Mouse (Mus musculus) intestine, postnatal 0 days (tissue): Measurements from ENCODE around the gene Actg1. TPM values are rescaled to one million over a fixed set of nuclear protein-coding genes. Genes with fewer than 3 reads are reported as not detected.

ENCODE experiments used
- ATAC-seq: fragments of 200-750 bp; cut with Nextera tagmentation; 2 replicates; pipeline ENCODE4 v1.8.0; 2017; ENCODE audit warnings: mild to moderate bottlenecking, moderate TSS enrichment, moderate library complexity
- H3K27ac ChIP-seq: fragments of 300-500 bp; sonication (generic); 2 replicates; pipeline ENCODE4 v1.5.1; 2014; ENCODE audit warnings: mild to moderate bottlenecking, low read depth, low read length, moderate library complexity
- H3K27me3 ChIP-seq: fragments of 300-500 bp; sonication (generic); replicated peaks from 2 replicates; pipeline ENCODE4 v1.6.1; 2014; ENCODE audit warnings: low read length, mixed read lengths; ENCODE audit not compliant: control insufficient read depth, insufficient read depth
- H3K36me3 ChIP-seq: fragments of 300-500 bp; sonication (generic); 2 replicates; pipeline ENCODE4 v1.6.1; 2014; ENCODE audit warnings: mild to moderate bottlenecking, moderate library complexity; ENCODE audit not compliant: control insufficient read depth, insufficient read depth
- H3K4me1 ChIP-seq: fragments of 300-500 bp; sonication (generic); replicated peaks from 2 replicates; pipeline ENCODE4 v1.6.1; 2014; ENCODE audit warnings: antibody characterized with exemption, low read length, mixed read lengths; ENCODE audit not compliant: control insufficient read depth, insufficient read depth
- H3K4me2 ChIP-seq: fragments of 300-500 bp; sonication (generic); replicated peaks from 2 replicates; pipeline ENCODE4 v1.6.1; 2014; ENCODE audit warnings: low read depth, mild to moderate bottlenecking, moderate library complexity
- H3K4me3 ChIP-seq: fragments of 300-500 bp; sonication (generic); 2 replicates; pipeline ENCODE4 v1.5.1; 2014; ENCODE audit warnings: low read depth, low read length
- H3K9ac ChIP-seq: fragments of 300-500 bp; sonication (generic); 2 replicates; pipeline ENCODE4 v1.6.1; 2014; ENCODE audit warnings: mild to moderate bottlenecking, low read depth, low read length
- H3K9me3 ChIP-seq: fragments of 300-500 bp; sonication (generic); 2 replicates; pipeline ENCODE4 v1.6.1; 2016; ENCODE audit warnings: mixed run types; ENCODE audit not compliant: control insufficient read depth
- CTCF ChIP-seq: sonication (generic); IDR thresholded peaks from 2 replicates; pipeline ENCODE4 v1.5.1; 2016; ENCODE audit warnings: low read depth, mild to moderate bottlenecking, control low read depth, antibody characterized with exemption, moderate library complexity
- WGBS: fragments of 180-500 bp; shearing (Covaris S2); extraction: QIAGEN DNeasy Blood & Tissue Kit; methylation state at CpG from one replicate; pipeline ENCODE4 v1.1.7; 2014; 5-methylcytosine and 5-hydroxymethylcytosine counted together
- polyA plus RNA-seq: library from polyadenylated mRNA; unstranded; fragments of >200 nt; fragmentation: Nextera tagmentation; extraction: Ambion mirVana; gene quantifications from 2 replicates; pipeline ENCODE4 v1.2.1, GENCODE M21; 2015

Actg1 gene
- polyA plus RNA-seq, 1 experiment from 2014 or later = 1,513 TPM

- no peaks in the 10 kb centered on the region for H3K9me3 ChIP-seq
- H3K9ac ChIP-seq = no peak overlapping the region
- no peaks in the 10 kb centered on the region for H3K4me1 ChIP-seq
- no peaks in the 10 kb centered on the region for H3K27me3 ChIP-seq
- no peak overlapping the region for H3K4me3 ChIP-seq
- H3K36me3 ChIP-seq = no peaks in the 10 kb centered on the region
- no peak overlapping the region for H3K27ac ChIP-seq
- ATAC-seq = no peak
- TF ChIP-seq CTCF = no peak; the same call in 1 of the 2 replicates
- no peak overlapping the region for H3K4me2 ChIP-seq
- 48% methylated on average over 2 of the region's 2 CpGs for WGBS
Measured at GRCm38 (mm10) chr11:120337447-120337846, 10.9 kb downstream of the Actg1 start.

GRCm38 (mm10) chr11:120335431-120336021, 12.8 kb downstream of the Actg1 start:
- no peak overlapping the region for H3K9ac ChIP-seq
- no peaks in the 10 kb centered on the region for H3K27me3 ChIP-seq
- ATAC-seq = no peak
- no peaks in the 10 kb centered on the region for H3K4me1 ChIP-seq
- no peak overlapping the region for H3K27ac ChIP-seq
- H3K9me3 ChIP-seq = no peaks in the 10 kb centered on the region
- 69% methylated on average over 6 of the region's 6 CpGs for WGBS
- TF ChIP-seq CTCF = no peak
- H3K4me3 ChIP-seq = no peak overlapping the region
- H3K4me2 ChIP-seq = no peak overlapping the region
- H3K36me3 ChIP-seq = no peaks in the 10 kb centered on the region

GRCm38 (mm10) chr11:120320156-120320555, 28.2 kb downstream of the Actg1 start:
- Histone ChIP-seq H3K27ac (no peak overlapping the region), H3K4me3 (no peak overlapping the region), H3K27me3 (no peaks in the 10 kb centered on the region), H3K36me3 (no peaks in the 10 kb centered on the region), H3K9me3 (no peaks in the 10 kb centered on the region), H3K4me1 (0 out of 2 replicates have a peak, but pooled peaks cover 3% of the 10 kb centered on the region), H3K4me2 (no peak overlapping the region), H3K9ac (no peak overlapping the region)
- ATAC-seq = no peak
- TF ChIP-seq CTCF = no peak
- 95% methylated on average over 10 of the region's 10 CpGs for WGBS

- Histone ChIP-seq H3K4me3 (no peak overlapping the region), H3K9me3 (no peaks in the 10 kb centered on the region), H3K4me1 (0 out of 2 replicates have a peak, but pooled peaks cover 5% of the 10 kb centered on the region), H3K36me3 (no peaks in the 10 kb centered on the region), H3K27me3 (no peaks in the 10 kb centered on the region), H3K9ac (no peak overlapping the region), H3K27ac (no peak overlapping the region), H3K4me2 (no peak overlapping the region)
- 67% methylated on average over 5 of the region's 5 CpGs for WGBS
- ATAC-seq = no peak
- no peak for TF ChIP-seq CTCF
Measured at GRCm38 (mm10) chr11:120319310-120319709, 29.0 kb downstream of the Actg1 start.

- H3K27ac ChIP-seq = peak overlapping the region; percentile 90
- H3K4me2 ChIP-seq = peak overlapping the region; percentile 83
- 0 out of 2 replicates have a peak, but pooled peaks cover 5% of the 10 kb centered on the region for H3K4me1 ChIP-seq
- H3K27me3 ChIP-seq = no peaks in the 10 kb centered on the region
- no peak overlapping the region for H3K4me3 ChIP-seq
- no peak for TF ChIP-seq CTCF
- WGBS = 55% methylated on average over 7 of the region's 7 CpGs
- no peaks in the 10 kb centered on the region for H3K36me3 ChIP-seq
- no peak for ATAC-seq
- no peaks in the 10 kb centered on the region for H3K9me3 ChIP-seq
- no peak overlapping the region for H3K9ac ChIP-seq
Measured at GRCm38 (mm10) chr11:120317456-120317855, 30.9 kb downstream of the Actg1 start.

DNA sequence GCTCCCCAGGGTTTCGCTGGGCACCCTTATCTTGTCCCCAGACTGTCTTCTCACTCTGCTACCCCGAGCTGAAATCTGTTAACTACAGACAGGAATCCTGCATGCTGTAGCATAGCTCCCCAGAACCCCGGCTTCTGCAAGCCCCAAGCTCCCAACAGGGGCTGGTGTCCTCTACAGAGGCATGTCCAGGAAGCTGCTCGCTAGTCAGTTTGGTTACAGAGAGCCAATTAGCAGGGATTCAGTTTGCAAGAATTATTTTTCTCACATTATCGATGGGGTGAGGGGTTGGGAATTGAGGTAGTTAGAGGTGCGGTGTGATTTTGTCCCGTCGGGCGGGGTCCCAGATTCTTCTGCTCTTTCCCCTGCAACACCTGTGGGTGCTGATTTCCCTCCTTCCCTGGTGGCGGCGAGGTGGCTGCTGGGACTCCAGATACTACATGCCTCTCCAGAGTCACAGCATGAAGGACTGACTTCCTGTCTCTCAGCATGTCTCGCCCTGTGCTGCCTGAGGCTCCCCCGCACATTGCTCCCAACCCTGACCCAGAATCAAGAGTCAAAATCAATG, 31.6 kb downstream of the Actg1 start:
- peak; percentile 33 for ATAC-seq
- Histone ChIP-seq H3K9ac (peak overlapping the region; percentile 59), H3K4me2 (peak overlapping the region; percentile 83), H3K27ac (peak overlapping the region; percentile 90), H3K27me3 (no peaks in the 10 kb centered on the region), H3K4me3 (peak overlapping the region; percentile 44), H3K36me3 (no peaks in the 10 kb centered on the region), H3K4me1 (0 out of 2 replicates have a peak, but pooled peaks cover 5% of the 10 kb centered on the region), H3K9me3 (no peaks in the 10 kb centered on the region)
- 8% methylated on average over 13 of the region's 13 CpGs for WGBS
- TF ChIP-seq CTCF = no peak
